Mouse (Mus musculus): Measurements from ENCODE around the gene Tmco4.

The Tmco4 gene

GRCm38 (mm10) chr4:139019413-139019812 lies 46.7 kb downstream of the Tmco4 start:
- DNase-seq (ENCODE audit: low spot score), result no peak

GRCm38 (mm10) chr4:139020385-139020784 lies 47.7 kb downstream of the Tmco4 start:
- DNase-seq (ENCODE audit: low spot score), result no peak

GRCm38 (mm10) chr4:139024379-139024778 lies 51.7 kb downstream of the Tmco4 start:
- DNase-seq (ENCODE audit: low spot score), result peak; percentile 46

- no peak for DNase-seq (ENCODE audit: low spot score)
These were observed 58.0 kb downstream of the Tmco4 start for GRCm38 (mm10) chr4:139030675-139031074.

- DNase-seq (ENCODE audit: low spot score), result no peak
These were observed 59.8 kb downstream of the Tmco4 start for GRCm38 (mm10) chr4:139032521-139032920.

- no peak for DNase-seq (ENCODE audit: low spot score)
These were observed 60.7 kb downstream of the Tmco4 start for GRCm38 (mm10) chr4:139033263-139034009.

- DNase-seq (ENCODE audit: low spot score), result no peak
These were observed 61.3 kb downstream of the Tmco4 start for GRCm38 (mm10) chr4:139034010-139034367.

- peak; percentile 59 for DNase-seq (ENCODE audit: low spot score)
These were observed 61.9 kb downstream of the Tmco4 start for GRCm38 (mm10) chr4:139034540-139034939.

GRCm38 (mm10) chr4:139034942-139035341 lies 62.3 kb downstream of the Tmco4 start:
- DNase-seq (ENCODE audit: low spot score), result no peak

- DNase-seq (ENCODE audit: low spot score), result no peak
These were observed 63.1 kb downstream of the Tmco4 start for GRCm38 (mm10) chr4:139035799-139036198.

- DNase-seq (ENCODE audit: low spot score), result peak; percentile 71
These were observed 65.3 kb downstream of the Tmco4 start for GRCm38 (mm10) chr4:139037795-139038607.

- DNase-seq (ENCODE audit: low spot score), result peak; percentile 94
These were observed 67.6 kb downstream of the Tmco4 start for GRCm38 (mm10) chr4:139040084-139040839.

GRCm38 (mm10) chr4:139042611-139043010 lies 69.9 kb downstream of the Tmco4 start:
- DNase-seq (ENCODE audit: low spot score), result no peak

- DNase-seq (ENCODE audit: low spot score), result no peak
These were observed 70.9 kb downstream of the Tmco4 start for GRCm38 (mm10) chr4:139043600-139043999.

GRCm38 (mm10) chr4:139044566-139044965 lies 71.9 kb downstream of the Tmco4 start:
- DNase-seq (ENCODE audit: low spot score), result no peak

GRCm38 (mm10) chr4:139046354-139046753 lies 73.7 kb downstream of the Tmco4 start:
- DNase-seq (ENCODE audit: low spot score), result no peak

GRCm38 (mm10) chr4:139048518-139048917 lies 75.8 kb downstream of the Tmco4 start:
- no peak for DNase-seq (ENCODE audit: low spot score)

GRCm38 (mm10) chr4:139052796-139053195 lies 80.1 kb downstream of the Tmco4 start:
- DNase-seq (ENCODE audit: low spot score), result no peak

- no peak for DNase-seq (ENCODE audit: low spot score)
These were observed 80.7 kb downstream of the Tmco4 start for GRCm38 (mm10) chr4:139053391-139053790.

GRCm38 (mm10) chr4:139054300-139054923 lies 81.7 kb downstream of the Tmco4 start:
- peak; percentile 74 for DNase-seq (ENCODE audit: low spot score)

- DNase-seq (ENCODE audit: low spot score), result peak; percentile 83
These were observed 82.6 kb downstream of the Tmco4 start for GRCm38 (mm10) chr4:139055336-139055735.

GRCm38 (mm10) chr4:139055744-139056143 lies 83.1 kb downstream of the Tmco4 start:
- DNase-seq (ENCODE audit: low spot score), result no peak
